ENCODE assay signal across 18 mouse cellular contexts in genomic region chr4:54624024-54624873, GRCm38 (mm10).
DNase-seq lines count a peak whose midpoint lies in the region; ATAC-seq lines count a peak whose summit lies in the region.
"Had no signal": no experiment of that assay in that cellular context is flagged by ENCODE, and none has a peak within 500 bp of the region (broad histone marks: within the 10 kb centered on the region; RNA-seq: fewer than 3 reads in every experiment).

No protein-coding gene starts in this region.

- no peak overlapping the region for H3K9ac ChIP-seq in forebrain, embryonic 12.5 days
- H3K9ac ChIP-seq in hindbrain, embryonic 16.5 days (ENCODE audit: low read depth, low read length), result no peak overlapping the region
- H3K9ac ChIP-seq in neural tube, embryonic 14.5 days (replicated peaks; ENCODE audit: low read depth, low read length), result no peak overlapping the region
- H3K9ac ChIP-seq: embryonic facial prominence, embryonic 12.5 days had no signal

- DNase-seq in left cerebral cortex, postnatal 4 days, result peak; percentile 19
- DNase-seq in left cerebral cortex, adult 9 months (ENCODE audit: low spot score in 2 of 2), result no peak
- no peak for DNase-seq in heart, postnatal 10 days
- DNase-seq in gastrocnemius, postnatal 10 days, result no peak
- DNase-seq: adrenal gland, postnatal 14 days; B cell, adult 2 months; cerebellum, adult 18-20 months; cerebellum, postnatal 36 days; heart, adult 18-20 months; kidney, adult 9 months; kidney, postnatal 4 days; liver; lung, adult 18-20 months had no signal

- 44% methylated on average over 20 of the region's 20 CpGs for WGBS in forebrain, embryonic 12.5 days
- WGBS in hindbrain, embryonic 16.5 days, result 48% methylated on average over 20 of the region's 20 CpGs
- 55% methylated on average over 20 of the region's 20 CpGs for WGBS in neural tube, embryonic 14.5 days

- peaks cover 9% of the 10 kb centered on the region for H3K4me1 ChIP-seq in forebrain, embryonic 12.5 days
- H3K4me1 ChIP-seq in hindbrain, embryonic 16.5 days (ENCODE audit: control insufficient read depth, insufficient read depth, low read depth, low read length), result no peaks in the 10 kb centered on the region
- H3K4me1 ChIP-seq in neural tube, embryonic 14.5 days (ENCODE audit: control insufficient read depth, insufficient read depth, low read length), result 0 out of 2 replicates have a peak, but pooled peaks cover 3% of the 10 kb centered on the region
- H3K4me1 ChIP-seq: embryonic facial prominence, embryonic 12.5 days had no signal

- peaks cover 6% of the 10 kb centered on the region for H3K9me3 ChIP-seq in forebrain, embryonic 12.5 days
- peaks cover 7% of the 10 kb centered on the region for H3K9me3 ChIP-seq in hindbrain, embryonic 16.5 days (ENCODE audit: control insufficient read depth, low read length)
- no peaks in the 10 kb centered on the region for H3K9me3 ChIP-seq in neural tube, embryonic 14.5 days (ENCODE audit: control insufficient read depth, low read length)
- H3K9me3 ChIP-seq: embryonic facial prominence, embryonic 12.5 days had no signal

- H3K36me3 ChIP-seq in forebrain, embryonic 12.5 days (replicated peaks), result no peaks in the 10 kb centered on the region
- no peaks in the 10 kb centered on the region for H3K36me3 ChIP-seq in hindbrain, embryonic 16.5 days (ENCODE audit: control insufficient read depth, insufficient read depth, low read length)
- H3K36me3 ChIP-seq in neural tube, embryonic 14.5 days (ENCODE audit: control insufficient read depth, insufficient read depth, low read length), result no peaks in the 10 kb centered on the region
- H3K36me3 ChIP-seq: embryonic facial prominence, embryonic 12.5 days had no signal

- intact Hi-C loops in left cerebral cortex, postnatal 4 days (cut with DNase I), result no loop called here
- intact Hi-C loops in heart, postnatal 10 days (cut with DNase I), result no loop called here

- H3K4me3 ChIP-seq in forebrain, embryonic 12.5 days (replicated peaks), result no peak overlapping the region
- no peak overlapping the region for H3K4me3 ChIP-seq in hindbrain, embryonic 16.5 days (ENCODE audit: low read length)
- no peak overlapping the region for H3K4me3 ChIP-seq in neural tube, embryonic 14.5 days (ENCODE audit: low read depth, low read length)
- H3K4me3 ChIP-seq: embryonic facial prominence, embryonic 12.5 days had no signal

- peak overlapping the region; percentile 39 for H3K27ac ChIP-seq in forebrain, embryonic 12.5 days
- H3K27ac ChIP-seq in hindbrain, embryonic 16.5 days (ENCODE audit: low read depth, low read length), result no peak overlapping the region
- peak overlapping the region; percentile 16 for H3K27ac ChIP-seq in neural tube, embryonic 14.5 days (ENCODE audit: low read depth, low read length)
- H3K27ac ChIP-seq: embryonic facial prominence, embryonic 12.5 days had no signal

- H3K27me3 ChIP-seq in forebrain, embryonic 12.5 days, result no peaks in the 10 kb centered on the region
- no peaks in the 10 kb centered on the region for H3K27me3 ChIP-seq in hindbrain, embryonic 16.5 days (replicated peaks; ENCODE audit: control insufficient read depth, insufficient read depth, low read length)
- H3K27me3 ChIP-seq in neural tube, embryonic 14.5 days (ENCODE audit: control insufficient read depth, insufficient read depth, low read length), result no peaks in the 10 kb centered on the region
- H3K27me3 ChIP-seq: embryonic facial prominence, embryonic 12.5 days had no signal

- ATAC-seq in forebrain, embryonic 12.5 days (ENCODE audit: low FRiP score), result peak; percentile 81
- 0 out of 2 replicates have a peak, but pooled peaks have one; percentile 60 for ATAC-seq in hindbrain, embryonic 16.5 days
- peak; percentile 75 for ATAC-seq in neural tube, embryonic 14.5 days (ENCODE audit: low read depth)
- ATAC-seq: inflammation-experienced regulatory T-cells, adult 6 months had no signal

- peak overlapping the region; percentile 10; the same call in 1 of the 2 replicates for H3K4me2 ChIP-seq in forebrain, embryonic 12.5 days
- H3K4me2 ChIP-seq in hindbrain, embryonic 16.5 days (ENCODE audit: low read length), result no peak overlapping the region
- H3K4me2 ChIP-seq in neural tube, embryonic 14.5 days (ENCODE audit: low read depth, low read length), result no peak overlapping the region
- H3K4me2 ChIP-seq: embryonic facial prominence, embryonic 12.5 days had no signal
